Mouse (Mus musculus): ENCODE data around the gene Nek10.
"Not testable (repeated sequence)": the region's sequence is repeated elsewhere in the genome, so short reads cannot be mapped to it uniquely, and the experiment has no call there.

Nek10 gene

DNA sequence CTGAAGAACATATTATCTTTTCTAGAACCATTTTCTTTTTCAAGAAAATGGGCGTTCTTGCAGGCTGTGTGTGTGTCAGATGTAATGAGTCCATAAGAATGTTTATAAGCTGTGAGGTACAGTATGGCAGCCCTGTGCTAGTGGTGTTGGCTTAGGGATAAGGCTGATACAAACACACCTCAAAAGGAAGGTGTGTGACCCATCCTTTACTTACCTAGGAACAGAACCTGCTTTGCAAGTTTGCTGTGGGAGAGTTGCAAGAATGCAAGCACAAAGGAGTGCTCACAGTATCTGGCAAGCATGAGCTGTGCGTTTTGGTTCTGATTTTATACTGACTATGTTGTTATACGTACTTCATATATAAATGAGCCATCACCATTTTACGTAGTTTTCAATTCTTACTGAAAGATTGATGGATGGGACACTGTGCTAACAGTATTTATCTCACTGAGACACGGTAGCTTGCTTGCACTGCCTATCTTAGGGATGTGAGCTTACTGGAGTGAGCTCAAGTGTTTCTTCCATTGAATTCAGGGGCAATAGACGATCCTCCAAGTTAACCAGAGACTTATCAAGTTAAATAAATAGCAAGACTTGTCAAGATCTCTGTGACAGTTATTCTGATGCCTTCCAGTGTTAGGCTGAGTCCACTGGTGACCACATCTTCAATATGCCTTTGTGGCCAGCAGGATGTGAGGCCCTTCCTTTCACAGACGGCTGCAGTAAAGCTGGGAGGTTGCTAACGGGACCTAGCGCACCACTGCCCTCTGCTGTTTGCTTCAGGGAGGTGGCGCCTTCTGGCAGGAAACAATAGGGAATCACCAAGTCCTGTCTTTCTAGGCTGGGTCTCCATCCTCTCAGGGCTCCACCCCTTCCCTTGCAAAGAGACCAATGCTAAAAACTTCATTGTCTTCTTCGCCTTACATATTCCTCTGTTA, 181.8 kb downstream of the Nek10 start:
- peak; percentile 17 for DNase-seq (ENCODE audit: low spot score)

GRCm38 (mm10) chr14:14987403-14987802, 184.2 kb downstream of the Nek10 start:
- no peak for DNase-seq (ENCODE audit: low spot score)

DNA sequence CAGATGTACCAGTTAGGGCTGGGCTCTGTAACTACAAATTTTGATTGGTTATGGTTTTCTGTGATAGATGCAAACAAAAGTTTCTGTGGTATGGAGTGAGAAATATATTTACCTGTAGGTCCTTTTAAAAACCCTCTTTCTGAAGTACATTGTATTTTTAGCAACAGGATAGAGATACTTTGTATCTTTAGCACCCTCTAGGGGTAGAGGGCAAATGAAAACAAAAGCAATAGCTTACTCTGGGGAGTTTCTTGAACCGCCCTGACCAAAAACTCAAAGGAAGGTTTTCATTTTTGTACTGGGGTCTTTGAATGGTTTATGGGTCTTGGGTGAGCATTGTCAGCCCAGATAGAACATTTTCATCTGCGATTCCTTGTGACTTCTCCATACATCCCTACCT, 188.4 kb downstream of the Nek10 start:
- no peak for DNase-seq (ENCODE audit: low spot score)

GRCm38 (mm10) chr14:15011408-15011807, 208.2 kb downstream of the Nek10 start:
- DNase-seq (ENCODE audit: low spot score) = no peak

DNA sequence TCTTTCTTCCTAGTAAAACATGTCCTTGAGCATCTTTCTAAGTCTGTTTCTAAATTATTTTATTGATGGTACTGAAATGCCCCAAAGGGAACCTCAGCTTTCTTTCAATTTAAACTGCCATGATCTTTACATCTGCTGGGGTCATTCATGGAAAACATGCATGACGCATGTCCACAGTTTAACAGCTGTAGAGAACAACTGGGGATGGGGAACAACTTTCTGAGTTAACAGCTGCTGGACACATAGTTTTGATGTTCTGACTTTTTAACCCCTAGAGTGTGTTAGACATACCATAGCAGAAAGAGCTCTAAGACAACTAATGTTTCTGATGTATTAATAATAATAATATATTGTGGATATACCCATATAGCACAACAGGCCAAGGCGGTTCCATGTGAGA, 211.6 kb downstream of the Nek10 start:
- no peak for DNase-seq (ENCODE audit: low spot score)

DNA sequence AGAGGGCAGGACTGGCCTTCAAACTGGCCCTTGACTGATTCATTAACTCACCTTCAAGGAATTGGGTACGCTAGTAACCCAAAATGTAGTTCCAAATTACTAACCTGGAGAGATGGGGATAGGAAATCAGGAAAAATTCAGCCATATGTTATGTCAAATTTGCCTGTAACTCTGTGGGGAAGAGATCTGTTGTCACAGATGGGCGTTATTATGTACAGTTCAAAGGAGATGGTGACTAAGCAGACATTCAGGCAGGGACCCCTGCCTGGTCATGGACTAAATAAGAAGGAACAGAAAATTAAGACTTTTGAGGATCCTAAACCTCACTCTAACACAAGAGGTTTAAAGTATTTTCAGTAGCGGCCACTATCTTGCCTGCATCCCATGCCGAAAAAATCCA, 227.4 kb downstream of the Nek10 start:
- DNase-seq (ENCODE audit: low spot score) = not testable (repeated sequence)

DNA sequence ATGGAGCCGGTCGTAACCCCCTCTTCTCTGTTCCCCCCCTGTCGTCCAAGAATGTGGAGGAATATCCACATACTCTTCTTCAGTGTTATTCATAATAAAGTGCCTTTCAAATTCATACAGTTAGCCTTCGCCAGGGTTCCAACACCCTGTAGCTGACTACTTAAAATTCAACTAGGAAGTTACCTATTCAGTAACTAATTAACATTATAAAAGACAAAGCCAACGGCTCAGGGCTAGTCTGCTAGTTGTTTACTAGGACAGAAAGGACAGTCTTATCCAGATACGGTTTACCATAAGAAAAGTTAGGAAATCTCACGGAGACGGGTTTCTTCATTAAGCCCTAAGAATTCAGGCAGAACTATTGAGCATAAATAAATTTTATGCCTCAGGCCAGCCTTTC, 231.4 kb downstream of the Nek10 start:
- not testable (repeated sequence) for DNase-seq (ENCODE audit: low spot score)

GRCm38 (mm10) chr14:15048186-15048585, 245.0 kb downstream of the Nek10 start:
- no peak for DNase-seq (ENCODE audit: low spot score)

GRCm38 (mm10) chr14:15061496-15061895, 258.3 kb downstream of the Nek10 start:
- DNase-seq (ENCODE audit: low spot score) = no peak
